Mouse (Mus musculus) myocyte (in vitro differentiated cells): ENCODE results near the gene Mlxip.

ENCODE experiments used
- E2F4 ChIP-seq: IDR thresholded peaks from one replicate; pipeline ENCODE4 v1.6.1; 2011; ENCODE audit warnings: mild to moderate bottlenecking, control low read depth, moderate library complexity; ENCODE audit not compliant: insufficient read depth
- MYOD1 ChIP-seq, 3 experiments: IDR thresholded peaks; one replicate each; pipeline ENCODE4 v1.6.1; 2011; ENCODE audit warnings: control low read depth in 2 of 3, low read depth in 2 of 3, mild to moderate bottlenecking in 2 of 3, moderate library complexity in 1 of 3; ENCODE audit not compliant: insufficient read length in 2 of 3, control insufficient read depth in 1 of 3
- POLR2A ChIP-seq: IDR thresholded peaks from one replicate; pipeline ENCODE4 v1.6.1; 2011; ENCODE audit warnings: low read depth, mild to moderate bottlenecking, control low read depth, moderate library complexity; ENCODE audit not compliant: insufficient read length
- POLR2AphosphoS2 ChIP-seq: IDR thresholded peaks from one replicate; pipeline ENCODE4 v1.6.1; 2011; ENCODE audit warnings: low read depth, control low read depth; ENCODE audit not compliant: insufficient read length

GRCm38 (mm10) chr5:123359431-123359830 is 35.2 kb upstream of the Mlxip start:
- TF ChIP-seq POLR2A (no peak), MYOD1 (IDR thresholded peaks at IDR 0.05; ENCODE audit: control insufficient read depth in 1 of 3, insufficient read length in 2 of 3, low read depth in 2 of 3) (no peak), POLR2AphosphoS2 (no peak), E2F4 (no peak)
